Mouse (Mus musculus): ENCODE measurements around the gene Sbk1. TPM values are rescaled to one million over a fixed set of nuclear protein-coding genes. Genes with fewer than 3 reads are reported as not detected.

Sbk1 gene
- polyA plus RNA-seq (2014; fragmentation: Nextera tagmentation; extraction: Ambion mirVana): 16.7 and 17.6 TPM in 2 replicates

GRCm38 (mm10) chr7:126271712-126272683 lies at the start of gene Sbk1:
Gene Sbk1 (plus strand): TSS chr7:126272619.
- peak within 1 kb of the TSS; percentile 93 for H3K9ac ChIP-seq (ENCODE audit: low read depth, low read length)
- no peaks in the 10 kb centered on the region for H3K9me3 ChIP-seq (replicated peaks; ENCODE audit: control insufficient read depth, low read length)
- peak; percentile 92 for ATAC-seq (replicated peaks; ENCODE audit: insufficient number of reproducible peaks, low FRiP score, low TSS enrichment)
- peaks cover 20% of the 10 kb centered on the region for H3K27me3 ChIP-seq (ENCODE audit: control insufficient read depth, insufficient read depth, low read length)
- peak within 1 kb of the TSS; percentile 91 for H3K4me3 ChIP-seq (ENCODE audit: low read depth, low read length)
- H3K4me2 ChIP-seq: peak within 1 kb of the TSS; percentile 100
- peaks cover 20% of the 10 kb centered on the region for H3K4me1 ChIP-seq (ENCODE audit: control insufficient read depth, insufficient read depth, low read length)
- H3K27ac ChIP-seq (ENCODE audit: low read depth, low read length): peak within 1 kb of the TSS; percentile 84
- H3K36me3 ChIP-seq (ENCODE audit: control insufficient read depth, insufficient read depth, low read length): no peaks in the 10 kb centered on the region
- under 1% methylated on average over 67 of the region's 85 CpGs for WGBS (ENCODE audit: insufficient replicate concordance)

GRCm38 (mm10) chr7:126222753-126223152 lies 49.7 kb upstream of the Sbk1 start:
- H3K4me2 ChIP-seq: no peak overlapping the region
- ATAC-seq (replicated peaks; ENCODE audit: insufficient number of reproducible peaks, low FRiP score, low TSS enrichment): no peak
- H3K27me3 ChIP-seq (ENCODE audit: control insufficient read depth, insufficient read depth, low read length): no peaks in the 10 kb centered on the region
- WGBS (ENCODE audit: insufficient replicate concordance): 61% methylated on average over 3 of the region's 3 CpGs
- H3K36me3 ChIP-seq (ENCODE audit: control insufficient read depth, insufficient read depth, low read length): no peaks in the 10 kb centered on the region
- H3K4me3 ChIP-seq (ENCODE audit: low read depth, low read length): no peak overlapping the region
- H3K27ac ChIP-seq (ENCODE audit: low read depth, low read length): no peak overlapping the region
- no peak overlapping the region for H3K9ac ChIP-seq (ENCODE audit: low read depth, low read length)
- H3K9me3 ChIP-seq (replicated peaks; ENCODE audit: control insufficient read depth, low read length): no peaks in the 10 kb centered on the region; the same call in 1 of the 2 replicates
- H3K4me1 ChIP-seq (ENCODE audit: control insufficient read depth, insufficient read depth, low read length): no peaks in the 10 kb centered on the region

GRCm38 (mm10) chr7:126226136-126226535 lies 46.3 kb upstream of the Sbk1 start:
- H3K9me3 ChIP-seq (replicated peaks; ENCODE audit: control insufficient read depth, low read length): no peaks in the 10 kb centered on the region
- no peak for ATAC-seq (replicated peaks; ENCODE audit: insufficient number of reproducible peaks, low FRiP score, low TSS enrichment)
- H3K4me2 ChIP-seq: no peak overlapping the region
- no peaks in the 10 kb centered on the region for H3K36me3 ChIP-seq (ENCODE audit: control insufficient read depth, insufficient read depth, low read length)
- no peaks in the 10 kb centered on the region for H3K27me3 ChIP-seq (ENCODE audit: control insufficient read depth, insufficient read depth, low read length)
- H3K27ac ChIP-seq (ENCODE audit: low read depth, low read length): no peak overlapping the region
- WGBS (ENCODE audit: insufficient replicate concordance): 23% methylated on average over 5 of the region's 5 CpGs
- H3K9ac ChIP-seq (ENCODE audit: low read depth, low read length): no peak overlapping the region
- no peak overlapping the region for H3K4me3 ChIP-seq (ENCODE audit: low read depth, low read length)
- H3K4me1 ChIP-seq (ENCODE audit: control insufficient read depth, insufficient read depth, low read length): no peaks in the 10 kb centered on the region

- H3K9me3 ChIP-seq (replicated peaks; ENCODE audit: control insufficient read depth, low read length): no peaks in the 10 kb centered on the region
- H3K4me1 ChIP-seq (ENCODE audit: control insufficient read depth, insufficient read depth, low read length): no peaks in the 10 kb centered on the region
- no peak for ATAC-seq (replicated peaks; ENCODE audit: insufficient number of reproducible peaks, low FRiP score, low TSS enrichment)
- no peak overlapping the region for H3K4me3 ChIP-seq (ENCODE audit: low read depth, low read length)
- 58% methylated on average over 8 of the region's 8 CpGs for WGBS (ENCODE audit: insufficient replicate concordance)
- H3K27me3 ChIP-seq (ENCODE audit: control insufficient read depth, insufficient read depth, low read length): no peaks in the 10 kb centered on the region
- no peak overlapping the region for H3K9ac ChIP-seq (ENCODE audit: low read depth, low read length)
- no peak overlapping the region for H3K27ac ChIP-seq (ENCODE audit: low read depth, low read length)
- H3K4me2 ChIP-seq: no peak overlapping the region
- no peaks in the 10 kb centered on the region for H3K36me3 ChIP-seq (ENCODE audit: control insufficient read depth, insufficient read depth, low read length)
These were observed 41.9 kb upstream of the Sbk1 start for GRCm38 (mm10) chr7:126230357-126231148.

GRCm38 (mm10) chr7:126232345-126233071 lies 39.9 kb upstream of the Sbk1 start:
- Histone ChIP-seq H3K27me3 (ENCODE audit: control insufficient read depth, insufficient read depth, low read length) (no peaks in the 10 kb centered on the region), H3K36me3 (ENCODE audit: control insufficient read depth, insufficient read depth, low read length) (no peaks in the 10 kb centered on the region), H3K9me3 (replicated peaks; ENCODE audit: control insufficient read depth, low read length) (no peaks in the 10 kb centered on the region), H3K27ac (ENCODE audit: low read depth, low read length) (no peak overlapping the region), H3K4me1 (ENCODE audit: control insufficient read depth, insufficient read depth, low read length) (0 out of 2 replicates have a peak, but pooled peaks cover 3% of the 10 kb centered on the region), H3K4me3 (ENCODE audit: low read depth, low read length) (no peak overlapping the region), H3K9ac (ENCODE audit: low read depth, low read length) (no peak overlapping the region), H3K4me2 (no peak overlapping the region)
- ATAC-seq (replicated peaks; ENCODE audit: insufficient number of reproducible peaks, low FRiP score, low TSS enrichment): no peak
- 57% methylated on average over 7 of the region's 8 CpGs for WGBS (ENCODE audit: insufficient replicate concordance)

GRCm38 (mm10) chr7:126234611-126235010 lies 37.8 kb upstream of the Sbk1 start:
- Histone ChIP-seq H3K9ac (ENCODE audit: low read depth, low read length) (no peak overlapping the region), H3K4me2 (no peak overlapping the region), H3K4me1 (ENCODE audit: control insufficient read depth, insufficient read depth, low read length) (0 out of 2 replicates have a peak, but pooled peaks cover 3% of the 10 kb centered on the region), H3K27ac (ENCODE audit: low read depth, low read length) (no peak overlapping the region), H3K27me3 (ENCODE audit: control insufficient read depth, insufficient read depth, low read length) (no peaks in the 10 kb centered on the region), H3K36me3 (ENCODE audit: control insufficient read depth, insufficient read depth, low read length) (no peaks in the 10 kb centered on the region), H3K4me3 (ENCODE audit: low read depth, low read length) (no peak overlapping the region), H3K9me3 (replicated peaks; ENCODE audit: control insufficient read depth, low read length) (no peaks in the 10 kb centered on the region)
- no peak for ATAC-seq (replicated peaks; ENCODE audit: insufficient number of reproducible peaks, low FRiP score, low TSS enrichment)
- 80% methylated on average over 3 of the region's 3 CpGs for WGBS (ENCODE audit: insufficient replicate concordance)

GRCm38 (mm10) chr7:126236083-126236793 lies 36.2 kb upstream of the Sbk1 start:
- no peak overlapping the region for H3K27ac ChIP-seq (ENCODE audit: low read depth, low read length)
- H3K4me2 ChIP-seq: no peak overlapping the region
- H3K27me3 ChIP-seq (ENCODE audit: control insufficient read depth, insufficient read depth, low read length): no peaks in the 10 kb centered on the region
- H3K4me1 ChIP-seq (ENCODE audit: control insufficient read depth, insufficient read depth, low read length): 0 out of 2 replicates have a peak, but pooled peaks cover 3% of the 10 kb centered on the region
- WGBS (ENCODE audit: insufficient replicate concordance): 47% methylated on average over 11 of the region's 11 CpGs
- H3K4me3 ChIP-seq (ENCODE audit: low read depth, low read length): no peak overlapping the region
- H3K9me3 ChIP-seq (replicated peaks; ENCODE audit: control insufficient read depth, low read length): no peaks in the 10 kb centered on the region
- no peaks in the 10 kb centered on the region for H3K36me3 ChIP-seq (ENCODE audit: control insufficient read depth, insufficient read depth, low read length)
- no peak for ATAC-seq (replicated peaks; ENCODE audit: insufficient number of reproducible peaks, low FRiP score, low TSS enrichment)
- H3K9ac ChIP-seq (ENCODE audit: low read depth, low read length): no peak overlapping the region; the same call in 1 of the 2 replicates
